Mouse (Mus musculus) cerebellum, adult 11-12 months (tissue): Measurements from ENCODE around the gene Ccdc69.
"Not testable (repeated sequence)": the region's sequence is repeated elsewhere in the genome, so short reads cannot be mapped to it uniquely, and the experiment has no call there.

Source experiments
- DNase-seq: peaks from one replicate; pipeline ENCODE4 v3.0.0; 2022

The Ccdc69 gene

DNA sequence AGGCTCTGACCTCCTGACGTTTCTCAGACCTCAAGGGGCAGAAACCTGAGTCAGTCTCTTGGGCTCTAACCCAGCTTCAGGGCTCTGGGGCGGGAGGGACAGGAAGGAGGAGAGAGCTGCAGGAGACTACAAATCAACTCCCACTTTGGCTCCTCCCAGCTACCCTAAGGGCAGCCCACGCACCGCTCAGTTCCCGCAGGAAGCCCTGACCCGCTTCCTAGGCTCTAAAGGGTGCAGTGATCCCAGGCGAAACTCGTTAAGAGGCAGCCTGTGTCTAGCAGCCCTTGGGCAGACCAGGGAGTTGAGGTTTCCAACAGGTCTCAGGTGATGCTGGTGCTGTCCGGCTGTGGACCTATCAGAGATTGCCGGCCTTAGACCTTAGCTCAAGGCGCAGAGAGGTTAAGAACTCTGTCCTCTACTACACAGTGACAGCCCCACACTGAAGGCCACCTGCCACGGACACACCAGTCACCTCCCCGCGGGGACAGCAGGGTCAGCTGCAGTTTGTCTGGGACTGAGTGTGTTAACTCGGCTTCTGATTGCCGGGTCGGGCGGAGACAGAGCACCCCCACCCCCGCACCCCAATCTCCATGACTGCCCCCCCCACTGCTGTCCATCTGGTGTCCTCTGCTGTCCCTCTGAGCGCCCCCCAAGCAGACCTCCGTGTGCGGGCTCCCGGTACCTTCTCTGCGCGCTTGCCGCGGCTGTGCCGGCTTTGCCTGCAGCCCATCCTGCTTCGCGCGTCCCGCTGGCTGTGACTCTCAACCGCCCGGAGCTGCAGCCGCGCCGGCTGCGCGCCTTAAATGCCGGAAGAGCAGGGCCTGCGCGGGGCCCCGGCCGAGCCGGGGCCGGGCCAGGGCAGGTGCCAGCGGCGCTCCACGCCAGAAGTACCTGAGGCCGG, at the start of gene Ccdc69:
TSS of gene Ccdc69 (minus strand) at position 801 of the 901 bp plus-strand sequence.
- peak; percentile 68 for DNase-seq

DNA sequence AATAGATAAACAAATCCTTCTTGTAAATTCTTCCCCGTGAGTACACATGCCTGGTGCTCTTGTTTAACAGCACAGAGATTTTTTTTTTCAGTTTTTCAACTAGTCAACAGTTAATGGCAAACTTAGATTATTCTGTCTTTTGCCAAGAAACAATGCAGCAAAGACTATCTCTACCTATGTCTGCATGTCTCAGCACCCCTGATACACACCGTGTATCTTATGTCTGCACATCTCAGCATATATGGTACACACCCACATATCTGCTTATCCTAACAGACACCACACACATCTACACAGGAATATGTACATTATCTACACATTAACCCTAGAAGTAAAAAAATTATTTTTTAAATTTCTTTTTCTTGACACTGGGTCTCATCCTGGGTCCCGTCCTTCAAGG, 48.7 kb upstream of the Ccdc69 start:
- no peak for DNase-seq

DNA sequence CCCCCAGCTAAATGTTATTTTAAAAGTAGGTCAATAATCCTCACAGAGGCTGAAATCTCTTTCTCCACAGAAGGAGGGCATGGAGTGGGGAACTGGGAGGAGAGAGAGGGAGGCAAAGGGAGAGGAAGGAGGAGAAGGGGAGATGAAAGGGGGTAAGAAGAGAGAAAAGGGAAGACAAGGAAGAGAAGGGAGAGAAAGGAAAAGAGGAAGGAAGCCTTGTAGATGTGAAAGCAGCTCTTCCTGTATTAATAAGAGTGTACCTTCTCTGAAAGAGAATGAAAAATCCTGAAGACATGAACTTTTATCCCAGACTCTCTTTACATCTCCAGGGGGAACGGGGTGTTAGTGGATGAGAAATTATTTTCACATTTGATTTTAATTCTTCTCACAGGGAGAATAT, 43.5 kb upstream of the Ccdc69 start:
- no peak for DNase-seq

DNA sequence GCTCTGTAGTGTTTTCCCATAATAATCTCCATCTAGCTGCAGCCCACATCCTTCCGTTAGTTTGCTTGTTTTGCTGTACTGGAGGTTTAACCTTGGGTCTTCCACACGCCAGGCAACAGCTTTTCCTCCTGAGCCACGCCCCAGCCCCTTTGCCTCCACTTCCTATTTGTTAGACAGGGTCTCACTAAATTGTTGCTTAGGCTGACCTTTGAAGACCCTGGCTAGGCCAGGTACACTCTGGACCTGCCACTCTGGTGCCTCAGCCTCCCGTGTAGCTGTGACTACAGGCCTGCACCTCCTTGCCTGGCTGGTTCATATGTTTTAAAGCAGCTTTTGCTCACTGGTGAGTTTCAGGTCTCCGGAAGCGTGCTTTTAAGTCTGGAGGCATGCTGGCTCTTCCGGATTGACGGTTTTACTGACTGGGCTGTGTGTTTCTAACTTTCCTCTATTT, 42.9 kb upstream of the Ccdc69 start:
- no peak for DNase-seq

DNA sequence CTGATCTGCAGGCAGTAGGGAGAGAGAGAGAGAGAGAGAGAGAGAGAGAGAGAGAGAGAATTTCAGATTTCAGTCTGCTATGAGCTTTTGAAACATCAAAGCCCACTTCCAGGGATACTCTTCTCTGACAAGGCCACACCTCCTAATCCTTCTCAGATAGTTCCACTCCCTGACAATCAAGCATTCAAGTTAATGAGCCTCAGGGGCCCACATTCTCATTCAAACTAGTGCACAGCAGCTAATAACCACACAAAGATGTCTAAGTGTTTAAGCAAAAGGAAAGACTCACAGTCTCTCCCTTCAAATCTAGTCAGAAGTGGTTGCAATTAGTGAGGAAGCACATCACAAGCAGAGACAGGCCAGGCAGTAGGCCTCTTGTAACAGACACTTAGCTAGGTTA, 42.3 kb upstream of the Ccdc69 start:
- DNase-seq: no peak

DNA sequence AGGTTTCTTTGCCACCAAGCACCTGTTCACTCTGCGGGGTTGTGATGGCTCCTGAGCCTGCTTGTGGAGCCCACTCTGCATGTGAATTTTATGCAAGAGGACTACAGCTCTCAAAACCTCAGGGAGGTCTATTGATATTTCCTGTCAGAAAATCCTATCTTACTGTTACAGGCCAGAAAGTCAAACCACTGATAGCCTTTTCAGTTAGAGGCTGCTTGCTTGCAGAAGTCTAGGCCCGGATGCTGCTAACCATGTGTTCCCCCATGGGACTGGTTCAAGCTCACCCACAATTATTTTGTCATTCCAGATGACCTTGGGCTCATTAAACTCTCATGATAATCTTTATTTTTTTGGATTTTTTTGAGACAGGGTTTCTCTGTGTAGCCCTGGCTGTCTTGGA, 39.1 kb upstream of the Ccdc69 start:
- DNase-seq: no peak

DNA sequence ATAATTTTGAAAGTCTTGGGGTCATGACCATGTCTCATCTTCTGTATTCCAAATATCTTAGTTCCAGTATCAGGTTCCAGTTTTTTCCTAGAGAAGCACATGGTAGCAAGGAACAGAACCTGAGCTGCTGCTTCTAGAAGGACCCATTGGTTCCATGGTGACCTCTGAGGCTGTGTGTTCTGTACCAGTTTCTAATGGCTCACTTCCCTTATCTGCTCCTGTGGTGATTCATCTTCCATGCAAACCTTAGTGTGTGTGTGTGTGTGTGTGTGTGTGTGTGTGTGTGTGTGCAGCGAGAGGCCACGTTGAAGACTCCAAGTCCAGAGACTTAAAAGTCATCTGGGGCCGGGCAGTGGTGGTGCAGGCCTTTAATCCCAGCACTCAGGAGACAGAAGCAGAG, 38.1 kb upstream of the Ccdc69 start:
- no peak for DNase-seq

DNA sequence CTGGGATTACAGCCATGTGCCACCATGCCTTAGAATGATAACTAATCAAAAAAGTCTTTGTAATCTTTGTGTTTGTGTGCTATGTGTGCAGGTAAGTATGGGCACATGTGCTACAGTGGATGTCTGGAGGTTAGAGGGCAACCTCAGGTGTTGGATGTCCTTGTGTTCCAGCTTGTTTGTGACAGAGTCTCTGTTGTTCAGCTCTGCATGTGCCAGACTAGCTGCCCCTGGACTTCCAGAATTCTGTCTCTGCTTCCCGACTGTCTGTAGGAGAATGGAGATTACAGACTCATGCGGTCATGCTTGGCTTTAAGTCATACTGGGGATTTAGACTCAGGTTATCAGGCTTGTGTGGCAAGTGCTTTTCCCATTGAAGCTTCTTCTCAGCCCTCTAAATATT, 36.4 kb upstream of the Ccdc69 start:
- DNase-seq: no peak

DNA sequence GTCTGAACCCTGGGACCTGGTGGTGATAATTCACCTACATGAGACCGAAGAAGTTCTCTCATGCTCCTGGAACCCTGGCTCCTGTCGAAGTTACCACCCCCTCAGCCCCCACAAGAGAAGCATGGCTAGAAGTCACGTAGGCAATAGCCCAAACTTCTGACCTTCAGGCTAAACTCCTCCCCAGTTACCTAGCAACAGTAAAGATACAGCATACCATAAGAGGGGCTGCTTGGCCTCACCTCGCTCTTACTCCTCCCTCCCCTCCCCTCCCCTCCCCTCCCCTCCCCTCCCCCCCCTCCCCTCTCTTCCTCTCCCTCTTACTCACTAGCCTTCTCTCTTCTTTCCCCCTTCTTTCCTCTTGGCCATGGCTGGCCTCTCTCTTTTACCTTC, 35.9 kb upstream of the Ccdc69 start:
- DNase-seq: not testable (repeated sequence)

DNA sequence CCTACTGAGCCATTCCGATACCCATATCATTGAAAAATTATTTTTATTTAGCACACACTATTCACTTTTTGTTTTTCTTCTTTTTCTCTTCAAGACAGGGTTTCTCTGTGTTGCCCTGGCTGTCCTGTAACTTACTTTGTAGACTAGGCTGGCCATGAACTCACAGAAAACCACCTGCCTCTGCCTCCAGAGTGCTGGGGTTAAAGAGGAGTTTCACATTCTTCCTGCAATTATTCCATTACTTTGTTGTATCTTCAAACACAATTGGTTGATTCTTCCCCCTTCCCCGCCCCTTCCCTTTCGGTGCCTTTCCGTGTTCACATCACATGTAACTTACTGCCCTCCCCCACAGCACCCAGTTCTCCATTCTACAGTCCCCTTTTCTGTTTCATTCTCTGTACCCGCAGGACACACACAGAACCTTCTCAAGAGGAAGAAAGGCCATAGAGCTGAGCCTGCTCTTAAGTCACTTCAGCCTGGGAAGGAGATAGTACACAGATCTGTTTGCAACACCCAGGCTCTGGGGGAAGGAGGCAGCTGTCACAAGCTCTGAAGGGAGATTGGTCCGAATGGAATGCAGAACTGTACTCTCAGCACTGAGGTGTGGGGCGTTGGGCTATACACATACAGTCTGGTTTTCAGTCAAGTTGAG, 35.4 kb upstream of the Ccdc69 start:
- DNase-seq: no peak

DNA sequence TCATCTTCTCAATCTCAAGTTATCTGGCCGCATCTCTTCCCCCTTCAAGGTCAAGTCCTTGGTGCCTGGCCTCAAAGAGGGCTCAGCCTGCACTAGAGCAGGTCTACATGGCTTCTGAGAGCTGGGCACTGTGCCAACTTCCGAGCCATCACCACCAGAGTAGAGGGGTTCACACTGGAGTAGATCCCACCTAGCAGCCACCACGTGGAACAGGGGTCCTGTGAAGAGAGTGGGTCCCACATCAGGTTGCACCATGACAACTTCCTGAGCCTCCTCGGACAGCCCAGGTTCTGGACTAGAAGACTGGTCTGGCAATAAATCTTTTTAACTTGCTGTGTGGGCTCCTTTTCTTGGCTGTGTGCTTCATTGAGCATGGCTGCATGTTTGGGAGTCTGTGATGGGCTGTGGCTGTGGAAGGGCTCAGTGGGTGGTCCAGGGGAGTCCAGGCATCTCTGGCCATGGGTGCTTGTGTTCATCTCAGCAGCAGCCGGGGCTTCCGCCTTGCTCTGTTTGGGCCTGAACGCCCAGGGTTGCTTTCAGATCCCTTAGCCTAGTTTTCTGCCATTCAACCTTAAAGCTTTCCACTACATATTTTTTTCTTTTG, 32.7 kb upstream of the Ccdc69 start:
- no peak for DNase-seq

DNA sequence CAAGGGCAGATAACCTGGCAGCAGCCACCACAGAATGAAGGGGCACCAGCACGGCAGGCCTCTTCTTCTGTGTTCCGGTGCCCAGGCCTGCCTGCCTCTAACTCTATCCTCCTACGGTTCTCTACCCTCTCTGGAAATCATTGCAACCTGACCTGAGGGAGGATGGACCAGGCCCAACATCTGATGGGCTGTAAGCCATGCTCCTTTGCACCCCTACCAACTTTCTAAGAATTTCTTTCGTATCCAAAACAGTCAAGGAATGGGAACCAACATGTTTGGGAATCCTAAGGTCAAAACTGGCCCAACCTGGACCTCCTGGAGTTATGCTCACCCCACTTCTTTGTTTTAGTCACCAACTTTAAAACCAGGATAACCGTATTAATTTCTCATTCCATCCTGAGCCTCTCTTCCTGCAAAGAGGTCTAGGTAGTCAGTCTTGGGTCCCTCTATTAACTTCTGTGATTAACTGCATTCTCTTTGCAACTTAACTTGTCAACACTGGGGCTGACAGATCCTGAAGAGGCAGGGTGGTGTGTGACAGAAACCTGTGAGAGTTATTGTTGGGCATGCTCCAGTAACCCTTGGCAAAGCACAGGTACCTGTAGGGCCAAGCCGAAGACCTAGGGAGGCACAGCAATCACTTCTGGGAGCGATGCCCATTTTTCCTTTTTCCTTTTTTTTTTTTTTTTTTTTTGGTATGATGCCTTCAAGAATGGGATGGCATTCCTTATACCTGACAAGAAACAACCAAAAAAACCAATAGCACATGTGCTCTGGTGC, 31.8 kb upstream of the Ccdc69 start:
- DNase-seq: no peak

DNA sequence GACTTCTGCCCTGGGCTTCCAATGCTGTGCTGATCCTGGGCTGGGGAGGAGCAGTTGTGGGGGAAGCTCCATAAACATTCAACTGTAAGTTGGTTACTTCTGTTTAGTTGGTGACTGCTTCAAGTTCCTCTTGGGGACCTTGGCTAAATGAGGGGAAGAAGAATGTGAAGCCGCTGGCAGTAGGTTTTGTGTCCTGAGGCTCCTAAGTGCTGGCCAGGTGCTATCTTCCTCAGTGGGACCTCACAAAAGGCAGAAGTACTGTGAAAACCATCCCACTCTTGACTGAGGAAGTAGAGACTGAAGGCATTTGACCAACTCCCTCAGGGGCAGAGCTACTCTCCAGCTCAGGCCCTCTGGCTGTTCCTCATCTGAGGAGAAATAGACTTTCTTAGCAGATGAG, 28.7 kb upstream of the Ccdc69 start:
- no peak for DNase-seq

DNA sequence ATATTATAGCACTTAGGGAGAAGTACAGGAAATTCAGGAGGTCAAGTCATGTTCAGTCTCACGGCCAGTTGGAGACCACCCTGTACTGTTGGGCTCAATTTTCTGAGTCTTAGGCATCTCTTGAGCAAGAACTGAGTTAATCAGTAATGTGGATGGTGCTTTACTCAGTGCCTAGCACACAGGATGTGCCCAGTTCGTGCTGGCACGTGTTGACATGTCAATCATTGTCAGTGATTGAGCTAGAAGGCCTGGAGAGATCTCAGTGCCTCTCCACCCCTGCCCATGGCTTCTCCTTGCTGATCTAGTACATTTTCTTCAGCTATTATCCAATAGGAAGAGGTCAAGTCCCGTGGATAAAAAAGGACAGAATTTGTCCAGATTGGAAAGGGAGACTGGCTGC, 27.5 kb upstream of the Ccdc69 start:
- DNase-seq: no peak

DNA sequence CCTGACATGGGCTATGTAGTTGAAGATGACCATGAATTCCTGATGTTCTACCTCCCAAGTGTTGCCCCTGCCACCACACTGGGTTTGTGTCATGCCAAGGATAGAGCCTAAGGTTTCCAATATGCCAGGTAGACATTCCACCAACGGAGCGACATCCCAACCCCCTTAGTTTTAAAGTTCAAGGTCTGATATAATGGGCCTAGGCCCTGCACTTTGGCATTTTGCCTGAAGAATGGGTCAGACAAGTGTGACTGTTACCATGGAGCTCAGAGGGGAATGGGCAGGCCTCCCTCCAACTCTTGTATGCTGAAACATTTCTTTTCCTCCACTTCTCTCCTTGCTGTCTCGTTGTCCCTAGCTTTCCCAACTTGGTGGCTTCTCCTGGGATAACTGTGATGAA, 25.3 kb upstream of the Ccdc69 start:
- DNase-seq: no peak

DNA sequence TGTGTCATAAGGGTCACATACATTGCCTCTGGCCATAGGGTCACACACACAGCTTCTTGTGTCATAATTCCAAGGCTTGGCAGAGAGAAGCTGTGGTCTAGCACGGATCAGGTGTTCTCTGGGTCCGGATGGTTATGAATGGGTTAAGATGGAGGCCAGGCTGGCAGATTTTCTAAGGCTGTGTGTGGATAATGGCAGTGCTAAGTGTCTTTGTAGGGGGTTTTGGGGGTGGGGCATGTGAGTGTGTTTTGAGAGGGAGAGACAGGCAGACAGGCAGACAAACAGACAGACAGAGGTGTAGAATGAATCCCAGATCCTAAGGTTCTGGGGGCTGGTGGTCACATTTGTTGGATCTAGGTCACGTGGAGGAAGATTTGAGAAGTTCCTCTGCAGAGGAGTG, 24.1 kb upstream of the Ccdc69 start:
- no peak for DNase-seq

DNA sequence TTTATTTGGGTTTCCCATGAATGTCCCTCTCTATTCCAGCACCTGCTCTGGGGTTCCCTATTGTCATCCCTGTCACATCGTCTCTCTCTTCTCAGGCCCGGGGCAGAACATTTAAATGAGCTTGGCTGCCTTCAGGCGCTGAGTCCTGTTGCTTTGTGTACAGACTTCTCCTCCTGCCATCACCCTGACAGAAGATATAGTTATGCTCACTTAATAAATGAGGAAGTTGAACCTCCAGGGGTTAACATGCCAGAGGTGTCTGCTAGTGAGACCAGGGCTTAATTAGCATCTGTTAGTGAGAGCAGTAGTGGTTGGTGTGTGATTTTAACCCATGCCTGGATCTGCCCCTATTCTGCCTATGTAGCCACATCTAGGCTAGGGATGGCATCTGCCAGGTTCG, 21.9 kb upstream of the Ccdc69 start:
- no peak for DNase-seq

DNA sequence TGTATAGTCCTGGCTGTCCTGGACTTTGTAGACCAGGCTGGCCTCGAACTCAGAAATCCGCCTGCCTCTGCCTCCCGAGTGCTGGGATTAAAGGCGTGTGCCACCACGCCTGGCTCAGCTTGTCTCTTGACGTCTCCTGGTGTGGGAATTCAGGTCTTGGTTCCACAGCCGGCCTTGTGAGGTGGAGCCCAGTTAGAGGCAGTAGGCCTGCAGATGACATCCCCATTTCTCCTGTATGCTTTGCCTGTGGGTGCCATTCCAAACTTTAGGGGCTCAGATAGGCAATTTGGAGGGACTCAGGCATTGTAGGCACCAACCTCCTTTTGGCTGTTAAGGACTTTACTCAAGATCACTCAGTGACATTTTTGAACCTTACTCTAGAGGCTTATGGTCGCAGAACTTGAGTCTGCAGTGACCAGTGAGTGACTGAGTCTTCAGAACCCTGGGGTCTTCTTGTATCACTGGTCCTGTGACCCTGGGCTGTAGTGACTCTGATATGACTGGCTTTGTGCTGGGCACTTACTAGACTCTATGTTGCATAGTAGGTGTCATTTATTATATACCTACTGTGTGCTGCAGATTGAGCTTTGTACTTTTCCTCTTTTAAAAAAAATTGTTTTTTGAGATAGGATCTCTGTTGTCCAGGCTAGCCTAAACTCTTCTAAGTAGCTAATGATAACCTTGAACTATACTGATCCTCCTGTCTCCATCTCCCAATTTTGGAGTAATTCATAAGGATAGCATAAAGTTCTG, 21.3 kb upstream of the Ccdc69 start:
- DNase-seq: peak; percentile 45

DNA sequence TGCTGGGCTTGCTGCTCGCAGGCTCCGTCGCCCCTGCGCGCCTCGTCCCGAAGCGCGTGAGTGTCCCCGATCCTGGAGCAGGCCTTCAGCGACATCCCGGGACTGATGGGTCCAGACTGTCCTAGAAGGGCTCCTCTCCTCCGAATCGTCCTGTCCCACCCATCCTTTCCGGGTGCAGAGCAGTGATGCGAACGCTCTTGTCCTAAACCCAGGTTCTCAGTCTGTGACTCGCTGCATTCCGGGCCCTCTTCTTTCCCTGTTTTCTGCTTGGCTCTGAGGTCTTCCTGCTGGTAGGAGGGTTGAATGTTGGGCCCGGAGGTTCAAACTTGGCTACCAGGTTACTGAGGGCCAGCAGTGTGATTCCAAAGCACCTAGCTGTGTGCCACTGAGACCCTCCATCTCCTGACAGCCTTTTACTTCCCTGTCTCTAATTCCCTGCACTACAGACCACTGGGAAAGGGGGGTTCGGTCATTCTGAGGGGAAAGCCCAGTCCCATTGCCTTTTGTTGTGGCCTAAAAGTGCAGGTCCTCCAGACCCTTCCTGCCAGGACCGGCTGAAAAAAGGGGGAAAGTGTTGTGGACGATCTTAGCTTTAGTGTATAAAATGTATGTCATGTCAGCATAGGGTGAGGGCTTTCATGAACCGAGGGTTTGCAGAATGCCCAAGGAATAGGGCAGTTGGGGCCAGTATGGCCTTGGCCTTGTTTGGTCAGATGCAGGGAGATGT, 20.4 kb upstream of the Ccdc69 start:
- no peak for DNase-seq

DNA sequence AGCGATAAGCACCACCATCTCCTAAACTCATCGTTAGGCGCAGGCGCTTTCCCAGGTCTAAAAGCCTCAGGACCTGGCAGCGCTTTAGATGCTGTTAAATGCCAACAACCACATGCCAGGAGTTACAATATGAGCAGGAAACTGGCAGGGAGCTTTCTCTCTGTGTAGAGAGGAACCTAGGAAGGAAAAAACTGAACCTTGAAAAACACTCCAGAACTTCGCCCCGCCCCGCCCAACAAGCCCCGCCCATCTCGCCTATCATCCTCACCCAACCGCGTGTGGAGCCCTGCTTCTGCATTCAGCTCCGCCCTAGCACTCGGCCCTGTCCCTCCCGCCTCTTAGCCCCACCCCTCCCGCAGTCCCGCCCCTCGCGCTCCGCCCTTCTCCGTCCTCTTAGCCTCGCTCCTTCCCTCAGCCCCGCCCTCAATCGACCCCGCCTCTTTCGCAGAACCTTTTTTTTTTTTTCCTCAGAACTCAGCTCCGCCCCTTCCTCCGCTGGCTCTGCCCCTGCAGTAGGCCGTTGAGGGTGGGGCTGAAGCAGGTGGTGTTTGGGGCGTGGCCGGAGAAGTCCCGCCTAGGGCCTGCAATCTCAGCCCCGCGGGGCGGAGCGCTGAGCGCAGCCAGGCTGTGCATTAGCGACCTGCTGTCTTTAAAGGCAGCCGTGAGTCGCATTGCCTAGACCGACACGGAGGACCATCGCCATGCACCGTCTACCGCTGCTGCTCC, 19.7 kb upstream of the Ccdc69 start, which contains the start of gene Gm2a:
TSS of gene Gm2a (plus strand) at position 653 of the 726 bp plus-strand sequence.
- DNase-seq: peak; percentile 97
